ENCODE assay signal across 7 mouse cellular contexts in the genomic region with DNA sequence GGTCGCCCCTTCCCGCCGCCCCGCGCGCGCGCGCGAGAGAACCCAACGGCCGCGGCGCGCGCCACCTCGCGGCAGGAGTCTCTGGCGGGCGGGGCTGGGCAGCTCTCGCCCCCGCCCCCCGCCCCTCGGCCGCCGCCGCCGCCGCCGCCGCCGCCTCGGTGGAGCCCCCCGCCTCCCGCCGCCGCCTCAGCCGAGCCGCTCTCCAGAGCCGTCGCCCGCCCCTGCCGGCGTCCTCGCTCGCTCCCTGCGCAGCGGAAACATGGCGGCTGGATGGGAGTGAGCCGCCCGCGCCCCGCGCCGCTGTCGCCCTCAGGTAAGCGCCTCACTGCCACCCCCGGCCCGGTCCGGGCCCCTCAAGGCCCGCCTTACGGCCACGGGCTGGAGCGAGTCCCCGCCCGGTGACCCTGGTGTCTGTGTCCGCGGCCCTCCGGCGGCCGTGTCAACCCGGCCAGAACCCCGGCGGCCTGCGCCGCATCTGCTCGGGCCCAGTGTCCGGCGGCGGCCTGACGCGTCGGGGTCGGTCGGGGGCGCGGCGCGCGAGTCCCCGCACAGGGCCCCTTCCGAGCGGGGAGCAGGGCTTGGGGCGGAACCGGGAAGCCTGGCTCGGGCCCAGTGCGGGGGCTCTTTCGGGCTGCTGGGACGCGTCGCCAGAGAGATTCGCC. TPM values are rescaled to one million over a fixed set of nuclear protein-coding genes. Genes with fewer than 3 reads are reported as not detected.
DNase-seq lines count a peak whose midpoint lies in the region; ATAC-seq lines count a peak whose summit lies in the region.

A gene (plus strand): TSS at position 138 of the 662 bp plus-strand sequence.

- peak within 1 kb of the TSS; percentile 94 for H3K4me3 ChIP-seq in intestine, embryonic 15.5 days (replicated peaks)

- H3K4me2 ChIP-seq in intestine, embryonic 15.5 days (replicated peaks) = peak within 1 kb of the TSS; percentile 74

- WGBS in intestine, embryonic 15.5 days = under 1% methylated on average over 73 of the region's 102 CpGs

- H3K9ac ChIP-seq in intestine, embryonic 15.5 days = peak within 1 kb of the TSS; percentile 96

- 0 out of 2 replicates have a peak, but pooled peaks cover 2% of the 10 kb centered on the region for H3K27me3 ChIP-seq in intestine, embryonic 15.5 days (replicated peaks)

- H3K27ac ChIP-seq in intestine, embryonic 15.5 days = peak within 1 kb of the TSS; percentile 95

- H3K36me3 ChIP-seq in intestine, embryonic 15.5 days = no peaks in the 10 kb centered on the region

- H3K4me1 ChIP-seq in intestine, embryonic 15.5 days (replicated peaks) = no peaks in the 10 kb centered on the region; the same call in 1 of the 2 replicates

- intact Hi-C loops in left cerebral cortex, postnatal 36 days (cut with DNase I) = no loop called here

- ATAC-seq in intestine, embryonic 15.5 days = peak; percentile 91

- no peaks in the 10 kb centered on the region for H3K9me3 ChIP-seq in intestine, embryonic 15.5 days

- DNase-seq in adrenal gland, postnatal 14 days = peak; percentile 80
- DNase-seq in embryo, embryonic 9.5 days (ENCODE audit: extremely low spot score) = peak; percentile 79
- peak; percentile 52 to 74 for DNase-seq in gastrocnemius, postnatal 4 days (ENCODE audit: low spot score in 2 of 2)
- peak; percentile 69 to 80 for DNase-seq in left cerebral cortex, postnatal 36 days (ENCODE audit: low spot score in 2 of 2)
- peak; percentile 84 for DNase-seq in mesoderm, embryonic 11.5 days (ENCODE audit: low read depth, low spot score)
- DNase-seq in right cerebral cortex, postnatal 25 days = peak; percentile 72

RNA-seq across cellular contexts. Expression of the gene that starts here (rescaled TPM):
- 41.5 and 46.4 TPM in 2 replicates for total RNA-seq in adrenal gland, postnatal 14 days (2021)
- total RNA-seq in gastrocnemius, postnatal 4 days (2021) = 10 to 100 TPM; 45.8 to 51.2 TPM
- 27.5 and 29.1 TPM in 2 replicates for polyA plus RNA-seq in intestine, embryonic 15.5 days (2015; fragmentation: Nextera tagmentation; extraction: Ambion mirVana)
- 10 to 100 TPM; 83.6 to 96.1 TPM for total RNA-seq in left cerebral cortex, postnatal 36 days (2021)

Comparison
In these comparisons a context has a peak if more than half of its experiments do, and no peak if none do; other contexts are left out.
1. Peak in every context shown above with its lines: DNase-seq, ATAC-seq, H3K4me3 ChIP-seq and H3K27ac ChIP-seq.